Mouse (Mus musculus) right cerebral cortex, postnatal 25 days (tissue): Measurements from ENCODE around the gene Dync2li1.

ENCODE experiments used
- DNase-seq: peaks from one replicate; pipeline ENCODE4 v3.0.0; 2022

The Dync2li1 gene

GRCm38 (mm10) chr17:84611971-84612370 lies 14.3 kb upstream of the Dync2li1 start:
- DNase-seq, result no peak

GRCm38 (mm10) chr17:84615811-84616210 lies 10.5 kb upstream of the Dync2li1 start:
- no peak for DNase-seq

DNA sequence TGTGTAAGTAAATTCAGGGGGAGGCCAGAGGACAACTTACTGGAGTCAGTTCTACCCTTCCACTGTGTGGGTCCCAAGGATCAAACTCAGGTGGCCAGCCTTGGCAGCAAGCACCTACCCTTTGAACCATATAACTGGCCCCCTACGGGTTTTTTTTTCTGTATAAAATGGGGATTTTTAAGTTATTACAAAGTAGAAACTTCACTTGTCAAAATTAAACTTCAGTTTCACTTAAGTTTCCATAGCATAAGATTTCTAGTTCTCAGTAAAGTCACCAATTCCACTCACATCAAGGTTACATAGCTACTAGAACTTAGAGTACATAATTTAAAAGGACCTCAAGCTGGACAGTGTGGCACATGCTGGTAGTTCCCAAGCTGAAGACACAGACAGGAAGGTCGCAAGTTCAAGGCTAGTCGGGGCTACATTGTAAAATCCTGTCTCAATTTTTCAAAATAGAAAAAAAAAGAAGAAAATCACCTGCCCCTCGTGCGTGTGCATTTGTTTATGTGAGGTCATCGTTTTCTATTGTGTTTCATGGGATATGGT lies 9.7 kb upstream of the Dync2li1 start:
- DNase-seq, result no peak

GRCm38 (mm10) chr17:84617953-84618352 lies 8.3 kb upstream of the Dync2li1 start:
- DNase-seq, result no peak

GRCm38 (mm10) chr17:84619112-84619511 lies 7.2 kb upstream of the Dync2li1 start:
- DNase-seq, result no peak

DNA sequence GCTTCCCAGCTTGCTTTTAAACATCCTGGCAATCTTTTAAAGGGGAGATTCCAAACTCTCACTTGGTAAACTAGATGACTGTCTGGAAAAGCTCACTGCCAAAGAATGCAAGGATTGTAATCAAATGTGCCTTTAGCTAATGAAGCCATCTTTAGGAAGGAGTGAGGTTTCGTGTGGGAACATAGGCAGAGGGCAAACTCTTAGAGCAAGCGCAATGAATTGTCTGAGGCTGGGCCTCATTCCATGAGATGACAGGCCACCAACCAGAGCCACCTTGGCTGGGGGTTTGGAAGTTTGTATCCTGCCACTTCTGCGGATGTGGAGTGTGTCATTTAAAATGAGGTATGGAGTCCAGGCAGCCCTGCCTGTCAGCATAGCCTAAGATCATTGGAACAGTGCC lies 6.2 kb upstream of the Dync2li1 start:
- no peak for DNase-seq

DNA sequence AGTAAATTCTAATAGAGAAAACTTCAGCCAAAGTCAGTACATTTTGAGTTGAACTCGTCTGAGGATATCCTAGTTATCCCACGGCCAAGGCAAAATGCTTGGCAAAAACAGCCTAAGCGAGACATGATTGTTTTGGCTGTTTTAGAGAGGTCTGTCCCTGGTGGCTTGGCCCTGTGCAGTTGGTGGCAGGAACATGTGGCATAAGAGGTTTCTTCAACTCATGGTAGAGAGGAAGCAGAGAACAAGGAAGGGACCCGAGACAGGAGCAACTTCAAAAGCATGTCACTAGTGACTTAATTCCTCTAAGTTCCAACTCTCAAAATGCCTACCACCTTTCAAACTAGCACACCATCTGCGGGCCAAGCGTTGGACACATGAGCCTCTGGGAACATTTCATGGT lies 5.7 kb upstream of the Dync2li1 start:
- DNase-seq, result no peak

GRCm38 (mm10) chr17:84621209-84621608 lies 5.1 kb upstream of the Dync2li1 start:
- DNase-seq, result no peak

GRCm38 (mm10) chr17:84622028-84622427 lies 4.3 kb upstream of the Dync2li1 start:
- DNase-seq, result no peak

DNA sequence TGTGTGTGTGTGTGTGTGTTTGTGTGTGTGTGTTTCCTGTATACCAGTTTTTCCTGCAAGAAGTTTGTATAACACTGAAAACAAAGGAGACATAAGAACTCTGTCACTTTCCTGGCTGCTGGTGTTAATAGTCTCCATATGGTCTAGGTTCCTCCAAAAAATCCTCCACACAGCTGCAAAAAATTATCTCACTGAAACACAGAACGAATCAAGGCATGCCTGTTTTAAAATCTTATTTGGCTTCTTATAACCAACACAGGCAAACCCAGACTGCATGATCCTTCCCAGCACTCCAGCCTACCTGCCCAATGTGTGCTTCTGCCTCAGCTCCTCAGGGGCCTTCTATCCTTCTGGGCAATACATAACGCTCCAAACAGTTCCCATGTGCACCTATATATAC lies 3.4 kb upstream of the Dync2li1 start:
- DNase-seq, result no peak

DNA sequence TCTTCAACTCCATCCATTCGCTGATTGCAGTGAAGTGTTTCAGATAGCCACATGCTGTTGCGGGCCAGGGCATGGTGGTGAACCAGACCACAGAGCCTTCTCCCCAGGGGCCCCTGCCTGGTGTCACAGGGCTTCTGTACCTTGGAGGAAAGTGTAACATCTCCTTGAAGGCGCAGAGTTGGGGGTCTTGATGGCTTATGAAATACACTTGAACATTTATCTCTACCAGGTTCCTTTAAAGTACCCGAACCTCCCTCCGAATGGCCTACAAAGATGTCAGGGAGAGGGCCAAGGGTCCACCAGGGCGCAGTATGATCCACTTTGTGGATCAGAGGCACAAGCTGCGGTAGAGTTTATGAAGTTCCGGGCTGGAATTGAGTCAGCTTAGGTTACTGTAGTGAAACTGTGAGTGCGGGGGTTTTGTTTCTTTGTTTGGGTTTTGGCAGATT lies 585 bp downstream of the Dync2li1 start:
- peak; percentile 13 for DNase-seq

GRCm38 (mm10) chr17:84627721-84628120 lies 1.4 kb downstream of the Dync2li1 start:
- DNase-seq, result no peak

DNA sequence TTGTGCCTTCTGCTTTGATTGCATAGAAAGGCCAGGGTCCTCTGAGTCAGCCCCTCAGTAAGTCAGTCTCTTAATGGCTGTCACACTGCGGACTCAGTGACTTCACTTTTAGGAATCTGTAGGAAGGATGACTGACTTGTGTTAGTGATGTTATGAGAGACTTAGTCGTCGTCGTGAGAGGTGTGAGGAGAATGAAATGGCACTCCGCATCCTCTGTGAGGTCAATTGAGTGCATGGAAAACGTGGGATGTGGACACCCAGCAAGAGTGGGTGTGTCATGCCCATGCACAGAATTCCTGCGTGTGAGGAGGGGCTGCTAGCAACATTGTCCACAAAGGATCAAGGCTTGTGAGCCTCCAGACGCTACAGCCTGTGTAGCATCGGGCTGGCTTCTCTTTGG lies 2.3 kb downstream of the Dync2li1 start:
- no peak for DNase-seq

GRCm38 (mm10) chr17:84631836-84632235 lies 5.5 kb downstream of the Dync2li1 start:
- no peak for DNase-seq

DNA sequence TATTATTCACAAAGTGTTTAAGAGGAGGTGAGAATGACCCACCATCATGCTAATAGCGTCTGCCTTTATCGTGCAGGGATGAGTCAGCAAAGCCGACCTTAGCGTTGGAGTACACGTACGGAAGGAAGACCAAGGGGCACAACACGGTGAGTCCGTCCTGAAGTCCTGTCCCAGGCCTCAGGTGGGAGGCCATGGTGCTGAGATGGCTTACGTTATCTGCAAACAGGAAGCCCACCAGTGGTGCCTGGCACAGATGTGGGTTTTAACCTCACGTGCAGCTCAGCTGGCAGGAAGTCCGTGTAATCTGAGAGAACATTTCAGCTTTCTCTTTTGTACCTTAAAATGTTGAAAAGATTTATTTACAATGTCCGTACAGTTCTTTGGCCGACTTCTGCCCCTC lies 7.1 kb downstream of the Dync2li1 start:
- DNase-seq, result no peak

DNA sequence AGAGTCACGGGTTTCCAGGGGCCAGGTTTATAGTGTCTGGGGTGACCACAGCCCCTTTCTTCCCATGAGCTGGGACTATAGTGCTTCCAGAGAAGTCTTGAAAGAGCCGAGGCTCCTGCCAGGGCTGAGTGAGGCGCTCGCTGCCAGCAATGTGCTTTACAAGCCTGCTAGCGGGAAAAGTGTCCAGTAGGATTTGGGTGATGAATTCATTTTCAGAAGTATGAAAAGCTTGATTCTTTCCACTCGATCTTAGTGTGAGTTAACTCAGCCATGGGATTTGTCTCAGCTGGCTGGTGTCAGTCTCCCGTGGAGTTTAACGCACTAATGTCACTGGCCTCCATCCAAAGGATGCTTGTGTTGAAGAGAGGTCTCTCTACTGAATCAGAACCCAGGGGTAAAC lies 10.0 kb downstream of the Dync2li1 start:
- DNase-seq, result no peak

DNA sequence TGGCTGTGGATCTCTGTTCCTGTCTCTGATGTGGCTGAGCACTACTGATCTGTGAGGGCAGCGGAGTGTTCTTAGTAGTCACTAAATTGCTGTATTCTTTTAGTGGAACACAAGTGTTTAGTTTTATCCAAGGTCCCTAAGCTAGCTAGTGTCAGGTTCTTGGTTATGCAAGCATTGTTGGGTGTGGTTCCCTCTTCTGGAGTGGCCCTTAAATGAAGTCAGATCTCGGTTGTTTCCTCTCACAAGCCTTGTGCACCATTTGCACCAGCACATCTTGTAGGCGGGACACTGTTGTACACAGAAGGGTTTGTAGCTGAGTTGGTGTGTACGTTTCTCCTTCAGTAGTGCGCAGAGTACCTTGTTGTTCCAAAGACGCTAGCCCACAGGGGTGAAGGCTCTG lies 11.7 kb downstream of the Dync2li1 start:
- no peak for DNase-seq

DNA sequence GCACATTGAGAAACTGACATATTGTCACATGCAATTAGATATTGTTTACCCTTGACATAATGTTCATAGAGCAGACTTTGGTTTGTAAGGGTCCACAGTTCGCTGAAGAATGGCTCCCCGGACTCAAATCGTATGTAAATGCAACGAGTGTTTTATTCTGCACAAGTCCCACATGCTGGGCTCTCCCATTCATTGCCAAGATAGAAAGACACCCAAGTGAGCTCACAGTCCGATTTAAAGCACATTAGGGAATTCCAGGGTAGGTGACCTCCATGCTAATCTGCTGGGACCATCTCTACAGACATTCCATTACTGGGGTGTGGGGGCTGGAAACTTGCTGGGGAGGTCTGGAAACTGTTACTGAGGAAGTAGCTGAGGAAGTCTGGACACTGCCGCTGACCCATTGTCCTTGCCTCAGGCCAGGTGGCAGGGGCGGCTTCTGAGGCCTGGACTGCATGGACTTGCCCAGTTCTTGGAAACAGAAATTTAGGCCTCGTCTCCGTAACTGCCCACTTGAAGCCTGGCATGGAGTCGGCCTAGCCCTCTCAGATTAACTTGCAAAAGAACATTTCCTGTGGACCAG lies 13.6 kb downstream of the Dync2li1 start:
- no peak for DNase-seq

- DNase-seq, result peak; percentile 29
Measured at GRCm38 (mm10) chr17:84641893-84642292, 15.6 kb downstream of the Dync2li1 start.

GRCm38 (mm10) chr17:84642324-84642723 lies 16.0 kb downstream of the Dync2li1 start:
- DNase-seq, result no peak

DNA sequence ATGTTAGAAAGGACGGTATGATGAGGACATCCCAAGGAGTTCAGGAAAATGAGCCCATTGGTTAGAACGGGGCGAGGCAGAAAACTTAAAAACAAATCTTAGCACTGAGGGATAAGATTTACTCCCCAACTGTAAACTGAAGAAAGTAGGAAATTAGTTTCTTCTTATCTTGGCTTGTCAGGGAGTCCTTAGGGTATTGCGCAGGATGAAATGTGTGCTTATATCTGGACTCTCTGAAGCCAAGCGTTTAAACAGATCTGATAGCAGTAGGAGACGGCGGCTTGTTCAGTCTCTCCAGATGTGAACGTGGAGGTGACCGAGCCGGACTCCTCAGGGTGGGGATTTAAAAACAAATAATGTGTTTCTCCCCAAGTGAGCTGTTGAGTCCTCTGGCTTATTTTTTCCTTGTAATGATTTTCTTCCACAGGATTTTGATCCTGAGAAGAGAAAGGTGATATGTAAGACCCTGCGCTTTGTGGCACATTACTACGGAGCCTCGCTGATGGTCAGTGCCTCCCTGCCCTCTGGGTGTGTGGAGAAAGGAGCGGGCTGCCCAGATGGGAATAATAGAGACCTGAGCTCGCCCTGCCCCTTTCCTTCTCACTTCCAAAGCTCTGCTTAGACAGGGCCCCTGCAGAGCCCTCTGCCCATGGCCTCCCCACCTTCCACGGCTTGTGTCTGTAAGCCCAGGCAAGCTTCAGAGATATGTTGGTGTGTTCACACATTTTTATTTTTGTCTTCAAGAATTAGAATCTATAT lies 18.2 kb downstream of the Dync2li1 start:
- no peak for DNase-seq

DNA sequence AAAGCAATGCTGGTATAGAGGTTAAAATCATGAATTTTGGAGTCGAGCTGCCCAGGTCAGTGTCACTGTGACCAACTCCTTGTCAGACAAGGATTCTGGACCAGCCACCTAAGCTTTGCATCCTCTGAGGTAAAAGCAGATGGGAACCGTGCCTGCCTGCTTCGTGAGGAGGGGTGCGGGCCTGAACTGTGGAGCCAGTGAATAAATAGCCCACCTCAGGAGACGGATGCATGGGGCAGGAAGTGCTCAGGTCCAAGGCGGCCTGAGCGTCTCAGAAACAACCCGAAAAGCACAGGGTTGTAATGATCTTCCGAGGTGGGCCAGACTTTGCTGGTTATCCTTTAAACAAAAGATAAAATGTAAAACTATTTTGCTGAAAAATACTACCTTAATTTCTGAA lies 18.8 kb downstream of the Dync2li1 start:
- no peak for DNase-seq

- no peak for DNase-seq
Measured at GRCm38 (mm10) chr17:84645894-84646293, 19.6 kb downstream of the Dync2li1 start.

- no peak for DNase-seq
Measured at GRCm38 (mm10) chr17:84646477-84646876, 20.2 kb downstream of the Dync2li1 start.

- DNase-seq, result no peak
Measured at GRCm38 (mm10) chr17:84647630-84648029, 21.3 kb downstream of the Dync2li1 start.
